Mouse (Mus musculus): Measurements from ENCODE around the gene Rmdn2.

DNA sequence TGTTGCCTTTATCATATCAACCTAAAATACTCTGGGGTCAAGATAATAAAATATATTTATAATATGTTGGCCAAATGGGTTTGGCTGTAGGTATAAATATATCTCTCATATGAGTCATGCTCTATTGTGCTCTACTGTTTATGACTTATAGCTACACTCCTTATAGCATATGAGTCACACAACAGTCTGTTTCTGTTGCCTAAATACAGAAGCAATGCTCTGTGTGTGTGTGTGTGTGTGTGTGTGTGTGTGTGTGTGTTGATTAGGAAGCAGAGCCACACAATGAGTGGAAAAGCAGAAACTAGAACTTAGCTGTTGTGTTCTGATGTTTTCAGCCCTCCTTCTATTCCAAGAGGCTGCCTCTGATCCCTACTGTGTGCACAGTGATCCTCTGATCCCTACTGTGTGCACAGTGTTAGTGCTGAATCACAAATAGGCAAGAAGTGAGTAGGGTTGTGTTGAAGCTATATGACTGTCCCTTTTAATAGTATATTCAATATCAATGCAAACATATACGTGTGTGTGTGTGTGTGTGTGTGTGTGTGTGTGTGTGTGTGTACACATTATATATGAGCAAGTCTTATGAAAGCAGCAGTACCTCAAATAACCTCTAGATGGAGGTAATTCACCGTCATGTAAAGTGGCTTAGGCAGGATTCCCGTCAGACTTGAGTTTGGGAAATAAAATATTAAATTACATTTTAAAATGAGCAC, 51.9 kb downstream of the Rmdn2 start:
- TF ChIP-seq POLR2A (IDR thresholded peaks at IDR 0.05; ENCODE audit: low read depth, low read length): no peak
- no peak for TF ChIP-seq CTCF (conservative IDR thresholded peaks at IDR 0.05; ENCODE audit: insufficient read depth, insufficient read length, low read depth, low read length)
